Mouse (Mus musculus): ENCODE results near the gene Pax2. TPM values are rescaled to one million over a fixed set of nuclear protein-coding genes. Genes with fewer than 3 reads are reported as not detected.

The Pax2 gene
- polyA plus RNA-seq, 1 experiment from 2014 or later, result 0.33 TPM

DNA sequence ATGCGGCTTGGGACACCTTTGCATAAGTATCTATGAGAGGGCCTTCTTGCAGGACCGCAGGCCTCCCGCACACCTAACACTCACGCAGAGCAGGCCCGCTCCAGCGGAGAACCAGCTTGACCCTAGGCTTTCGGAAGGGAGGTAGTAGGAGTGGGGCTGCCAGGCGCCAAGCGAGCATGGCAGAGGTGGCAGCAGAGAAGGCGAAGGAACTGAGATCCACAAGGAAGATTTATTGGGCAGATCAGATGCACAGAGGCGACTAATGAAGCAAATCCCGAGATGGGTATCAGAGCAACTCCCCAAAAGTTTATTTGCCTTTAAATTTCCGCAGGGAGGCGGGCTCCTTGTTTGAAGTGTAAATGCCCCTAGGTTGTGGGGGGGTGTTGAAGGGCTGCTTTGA lies 2.5 kb upstream of the Pax2 start:
- H3K4me3 ChIP-seq (ENCODE audit: low read depth, low read length), result no peak overlapping the region
- H3K4me2 ChIP-seq (ENCODE audit: low read length), result no peak overlapping the region
- peaks cover 61% of the 10 kb centered on the region for H3K27me3 ChIP-seq (ENCODE audit: control insufficient read depth, insufficient read depth, low read depth, low read length)
- H3K9ac ChIP-seq (ENCODE audit: low read depth, low read length), result no peak overlapping the region
- WGBS, result 3% methylated on average over 14 of the region's 14 CpGs
- no peak for ATAC-seq
- H3K4me1 ChIP-seq (ENCODE audit: control insufficient read depth, insufficient read depth, low read length), result peaks cover 7% of the 10 kb centered on the region
- H3K9me3 ChIP-seq (replicated peaks; ENCODE audit: control insufficient read depth, low read length, poor library complexity, severe bottlenecking), result no peaks in the 10 kb centered on the region
- no peaks in the 10 kb centered on the region for H3K36me3 ChIP-seq (ENCODE audit: control insufficient read depth, insufficient read depth, low read length)
- H3K27ac ChIP-seq (ENCODE audit: low read length), result no peak overlapping the region

DNA sequence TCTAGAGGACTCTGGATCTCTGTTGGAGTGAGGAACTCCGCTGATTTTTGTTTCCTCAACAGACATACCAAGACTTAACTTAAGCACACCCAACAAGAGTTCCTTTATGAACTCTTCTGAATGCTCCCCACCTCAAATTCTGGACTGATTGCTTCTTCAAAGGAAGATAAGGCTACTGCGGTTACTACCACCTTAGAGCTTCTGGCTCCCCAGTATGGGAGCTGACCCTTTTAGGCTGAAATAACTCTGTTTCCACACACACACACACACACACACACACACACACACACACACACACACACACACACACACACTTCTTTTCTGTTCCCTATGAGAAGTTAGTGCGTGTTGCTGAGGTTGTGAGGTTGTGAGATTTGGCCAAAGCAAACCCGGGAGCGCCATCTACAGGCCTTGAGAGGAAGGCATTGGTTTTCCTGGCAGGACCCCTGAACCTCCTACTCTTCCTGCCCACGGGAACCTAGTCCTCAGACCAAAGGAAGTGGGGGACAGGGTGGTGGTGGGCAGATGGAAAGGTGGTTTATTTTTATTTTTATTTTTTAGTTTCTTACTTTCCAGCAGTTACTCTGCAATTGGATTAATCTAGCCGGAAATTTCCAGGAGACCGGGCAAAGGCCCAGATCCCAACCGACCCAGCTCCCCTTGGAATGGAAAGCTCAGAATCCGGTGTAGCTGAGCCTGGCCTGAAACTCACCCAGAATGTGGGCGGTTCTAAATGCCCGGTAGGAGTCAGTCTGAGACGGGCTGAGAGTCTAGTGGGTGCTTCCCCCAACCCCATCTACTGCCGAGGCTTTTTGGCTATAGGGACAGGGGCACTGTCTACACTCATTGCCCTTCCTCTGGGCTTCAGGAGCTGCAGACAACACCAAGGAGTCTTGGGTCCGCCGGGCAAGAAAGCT lies 1.1 kb upstream of the Pax2 start:
- Histone ChIP-seq H3K9ac (ENCODE audit: low read depth, low read length) (no peak overlapping the region), H3K36me3 (ENCODE audit: control insufficient read depth, insufficient read depth, low read length) (no peaks in the 10 kb centered on the region), H3K4me3 (ENCODE audit: low read depth, low read length) (no peak overlapping the region), H3K4me2 (ENCODE audit: low read length) (no peak overlapping the region), H3K9me3 (replicated peaks; ENCODE audit: control insufficient read depth, low read length, poor library complexity, severe bottlenecking) (no peaks in the 10 kb centered on the region), H3K4me1 (ENCODE audit: control insufficient read depth, insufficient read depth, low read length) (peaks cover 9% of the 10 kb centered on the region), H3K27me3 (ENCODE audit: control insufficient read depth, insufficient read depth, low read depth, low read length) (peaks cover 51% of the 10 kb centered on the region), H3K27ac (ENCODE audit: low read length) (no peak overlapping the region)
- ATAC-seq, result no peak
- WGBS, result 2% methylated on average over 16 of the region's 16 CpGs

DNA sequence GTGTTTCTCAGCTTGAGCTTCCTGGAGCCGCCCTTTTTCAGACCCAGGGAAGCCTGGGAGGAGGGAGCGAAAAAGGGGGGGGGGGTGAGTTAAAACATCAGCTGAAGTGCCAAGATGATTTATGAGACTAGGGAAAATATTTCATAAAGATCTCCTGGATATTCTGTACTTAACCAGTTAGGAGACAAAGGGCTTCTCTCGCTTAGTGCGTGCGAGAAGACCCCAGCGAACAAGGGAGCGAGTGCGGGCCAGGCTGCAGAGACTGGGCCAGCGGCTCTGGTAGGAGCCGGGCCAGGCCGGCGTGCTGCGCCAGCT lies 510 bp upstream of the Pax2 start:
- no peak for ATAC-seq
- H3K4me2 ChIP-seq (ENCODE audit: low read length), result peak overlapping the region; percentile 42; the same call in 1 of the 2 replicates
- peaks cover 51% of the 10 kb centered on the region for H3K27me3 ChIP-seq (ENCODE audit: control insufficient read depth, insufficient read depth, low read depth, low read length)
- no peak overlapping the region for H3K27ac ChIP-seq (ENCODE audit: low read length)
- no peak overlapping the region for H3K4me3 ChIP-seq (ENCODE audit: low read depth, low read length)
- H3K9me3 ChIP-seq (replicated peaks; ENCODE audit: control insufficient read depth, low read length, poor library complexity, severe bottlenecking), result no peaks in the 10 kb centered on the region
- WGBS, result 1% methylated on average over 13 of the region's 13 CpGs
- peaks cover 9% of the 10 kb centered on the region for H3K4me1 ChIP-seq (ENCODE audit: control insufficient read depth, insufficient read depth, low read length)
- no peaks in the 10 kb centered on the region for H3K36me3 ChIP-seq (ENCODE audit: control insufficient read depth, insufficient read depth, low read length)
- no peak overlapping the region for H3K9ac ChIP-seq (ENCODE audit: low read depth, low read length)

DNA sequence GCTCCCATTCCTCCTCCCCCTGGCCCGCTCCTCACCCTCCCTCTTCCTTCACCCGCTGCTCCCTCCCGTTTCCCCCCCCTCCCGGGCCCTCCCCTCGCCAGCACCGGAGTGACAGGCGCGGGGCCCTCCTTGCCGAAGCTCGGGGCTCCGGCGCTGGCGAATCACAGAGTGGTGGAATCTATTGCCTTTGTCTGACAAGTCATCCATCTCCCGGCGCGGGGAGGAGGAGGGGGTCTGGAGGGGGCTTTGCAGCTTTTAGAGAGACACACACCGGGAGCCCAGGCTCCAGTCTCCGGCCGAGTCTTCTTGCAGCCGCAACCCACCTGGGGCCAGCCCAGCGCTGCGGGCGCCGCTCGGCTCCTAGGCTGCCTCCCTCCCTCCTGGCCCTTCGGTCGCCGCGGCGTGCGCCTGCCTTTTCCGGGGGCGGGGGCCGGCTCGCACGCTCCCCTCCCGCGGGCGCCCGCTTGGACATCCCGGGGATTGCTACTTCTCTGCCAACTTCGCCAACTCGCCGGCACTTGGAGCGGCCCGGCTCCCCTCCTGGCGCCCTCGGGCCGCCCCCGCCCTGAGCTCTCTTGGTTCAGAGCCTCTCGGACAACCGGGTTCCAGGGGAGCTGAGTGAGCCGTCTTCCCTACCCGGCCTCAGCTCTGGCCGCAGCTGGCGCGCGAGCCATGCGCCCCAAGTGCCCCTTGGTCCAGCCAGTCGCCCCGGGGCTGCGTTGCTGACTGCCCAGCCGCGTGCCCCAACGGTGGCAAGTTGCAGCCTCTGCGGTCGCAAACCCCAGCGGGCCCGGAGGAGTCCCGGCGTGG lies 781 bp downstream of the Pax2 start:
- H3K4me3 ChIP-seq (ENCODE audit: low read depth, low read length), result peak overlapping the region; percentile 17
- ATAC-seq, result no peak
- no peaks in the 10 kb centered on the region for H3K36me3 ChIP-seq (ENCODE audit: control insufficient read depth, insufficient read depth, low read length)
- no peak overlapping the region for H3K27ac ChIP-seq (ENCODE audit: low read length)
- H3K4me1 ChIP-seq (ENCODE audit: control insufficient read depth, insufficient read depth, low read length), result peaks cover 9% of the 10 kb centered on the region
- H3K4me2 ChIP-seq (ENCODE audit: low read length), result peak overlapping the region; percentile 42
- H3K9ac ChIP-seq (ENCODE audit: low read depth, low read length), result no peak overlapping the region
- peaks cover 53% of the 10 kb centered on the region for H3K27me3 ChIP-seq (ENCODE audit: control insufficient read depth, insufficient read depth, low read depth, low read length)
- no peaks in the 10 kb centered on the region for H3K9me3 ChIP-seq (replicated peaks; ENCODE audit: control insufficient read depth, low read length, poor library complexity, severe bottlenecking)
- WGBS, result under 1% methylated on average over 65 of the region's 71 CpGs

DNA sequence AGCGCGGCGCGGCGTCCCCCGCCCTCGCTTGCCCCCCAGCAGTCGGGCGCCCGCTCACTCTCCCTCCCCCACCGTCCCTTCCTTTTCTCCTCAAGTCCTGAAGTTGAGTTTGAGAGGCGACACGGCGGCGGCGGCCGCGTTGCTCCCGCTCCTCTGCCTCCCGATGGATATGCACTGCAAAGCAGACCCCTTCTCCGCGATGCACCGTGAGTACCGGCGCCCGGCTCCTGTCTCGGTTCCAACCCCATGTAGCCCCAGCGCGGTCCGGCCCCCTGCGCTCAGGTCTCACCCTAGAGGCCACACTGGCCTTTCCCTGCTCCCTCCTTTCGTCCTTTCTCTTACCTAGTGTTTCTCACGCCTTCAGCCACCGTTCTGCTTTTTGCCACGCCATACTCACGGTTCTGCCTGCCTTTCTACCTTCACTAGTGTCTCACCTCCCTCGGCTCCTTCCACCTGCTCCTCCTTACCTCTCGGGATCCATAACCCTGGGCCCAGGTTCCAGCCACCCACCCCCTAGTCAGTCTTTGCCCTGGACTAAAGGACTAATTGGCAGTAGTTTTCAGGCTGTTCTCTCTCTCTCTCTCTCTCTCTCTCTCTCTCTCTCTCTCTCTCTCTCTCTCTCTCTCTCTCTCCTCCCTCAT lies 1.5 kb downstream of the Pax2 start:
- no peak for ATAC-seq
- Histone ChIP-seq H3K36me3 (ENCODE audit: control insufficient read depth, insufficient read depth, low read length) (no peaks in the 10 kb centered on the region), H3K27ac (ENCODE audit: low read length) (no peak overlapping the region), H3K9ac (ENCODE audit: low read depth, low read length) (no peak overlapping the region), H3K4me1 (ENCODE audit: control insufficient read depth, insufficient read depth, low read length) (peaks cover 9% of the 10 kb centered on the region), H3K4me2 (ENCODE audit: low read length) (peak overlapping the region; percentile 42), H3K27me3 (ENCODE audit: control insufficient read depth, insufficient read depth, low read depth, low read length) (peaks cover 53% of the 10 kb centered on the region), H3K9me3 (replicated peaks; ENCODE audit: control insufficient read depth, low read length, poor library complexity, severe bottlenecking) (no peaks in the 10 kb centered on the region), H3K4me3 (ENCODE audit: low read depth, low read length) (peak overlapping the region; percentile 17; the same call in 1 of the 2 replicates)
- under 1% methylated on average over 35 of the region's 38 CpGs for WGBS

DNA sequence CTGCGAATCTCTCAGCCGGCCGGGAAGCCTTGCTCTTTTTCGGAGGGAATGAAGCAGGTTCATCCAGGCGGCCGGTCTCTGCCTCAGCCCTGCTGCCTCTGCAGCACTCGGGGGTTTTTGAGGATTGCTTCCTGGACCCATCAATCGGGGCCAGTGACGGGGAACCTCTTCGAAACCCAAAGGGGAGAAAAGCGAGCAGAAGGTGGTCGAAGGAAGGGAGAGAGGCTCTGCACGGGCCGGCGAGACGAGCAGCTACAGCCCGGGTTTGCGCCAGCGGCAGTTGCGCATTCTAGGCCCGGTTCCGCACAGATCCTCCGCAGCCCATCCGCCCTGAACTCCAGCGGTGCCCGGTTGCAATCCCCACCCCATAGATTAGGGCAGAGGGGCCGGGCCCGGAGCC lies 3.0 kb downstream of the Pax2 start:
- H3K4me2 ChIP-seq (ENCODE audit: low read length), result 0 out of 2 replicates have a peak overlapping the region, but pooled peaks have one; percentile 0
- WGBS, result under 1% methylated on average over 28 of the region's 28 CpGs

DNA sequence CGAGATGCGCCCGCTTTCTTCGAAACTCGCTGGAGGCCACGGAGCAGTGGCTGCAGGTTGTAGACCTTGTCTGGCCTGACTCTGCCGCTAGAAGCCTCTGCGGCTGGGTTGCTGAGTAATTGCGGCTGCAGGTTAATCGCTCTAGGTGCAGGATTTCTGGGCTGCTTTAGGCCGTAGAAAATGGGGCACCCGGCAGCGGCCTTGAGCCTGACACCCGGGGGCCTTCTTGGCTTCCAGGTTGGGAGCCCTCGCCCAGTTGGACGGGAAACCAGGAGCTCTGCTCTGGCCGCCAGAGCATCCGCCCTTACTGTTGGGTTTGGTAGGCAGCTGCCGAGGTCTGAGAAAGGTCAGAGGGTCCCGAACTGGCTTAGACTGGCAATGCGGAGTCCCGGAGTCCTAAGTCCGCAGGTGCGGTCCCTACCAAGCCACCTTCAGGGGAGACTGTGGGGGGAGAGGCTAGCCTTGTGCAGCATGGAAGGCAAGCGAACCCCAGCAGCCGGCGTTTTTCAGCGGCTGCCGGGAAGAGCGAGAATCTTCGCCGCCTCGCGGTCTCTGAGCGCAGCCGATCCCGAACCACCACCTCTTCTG lies 3.8 kb downstream of the Pax2 start:
- Histone ChIP-seq H3K36me3 (ENCODE audit: control insufficient read depth, insufficient read depth, low read length) (no peaks in the 10 kb centered on the region), H3K27me3 (ENCODE audit: control insufficient read depth, insufficient read depth, low read depth, low read length) (peaks cover 57% of the 10 kb centered on the region), H3K9me3 (replicated peaks; ENCODE audit: control insufficient read depth, low read length, poor library complexity, severe bottlenecking) (no peaks in the 10 kb centered on the region), H3K9ac (ENCODE audit: low read depth, low read length) (no peak overlapping the region), H3K4me3 (ENCODE audit: low read depth, low read length) (no peak overlapping the region), H3K4me2 (ENCODE audit: low read length) (no peak overlapping the region), H3K27ac (ENCODE audit: low read length) (no peak overlapping the region), H3K4me1 (ENCODE audit: control insufficient read depth, insufficient read depth, low read length) (peaks cover 9% of the 10 kb centered on the region)
- ATAC-seq, result no peak
- 2% methylated on average over 37 of the region's 37 CpGs for WGBS

More for the DNA sequence above, 3.0 kb downstream of the Pax2 start:
- Histone ChIP-seq H3K9ac (ENCODE audit: low read depth, low read length) (no peak overlapping the region), H3K27me3 (ENCODE audit: control insufficient read depth, insufficient read depth, low read depth, low read length) (peaks cover 57% of the 10 kb centered on the region), H3K4me3 (ENCODE audit: low read depth, low read length) (no peak overlapping the region), H3K36me3 (ENCODE audit: control insufficient read depth, insufficient read depth, low read length) (no peaks in the 10 kb centered on the region), H3K27ac (ENCODE audit: low read length) (no peak overlapping the region), H3K9me3 (replicated peaks; ENCODE audit: control insufficient read depth, low read length, poor library complexity, severe bottlenecking) (no peaks in the 10 kb centered on the region), H3K4me1 (ENCODE audit: control insufficient read depth, insufficient read depth, low read length) (peaks cover 9% of the 10 kb centered on the region)
- no peak for ATAC-seq

DNA sequence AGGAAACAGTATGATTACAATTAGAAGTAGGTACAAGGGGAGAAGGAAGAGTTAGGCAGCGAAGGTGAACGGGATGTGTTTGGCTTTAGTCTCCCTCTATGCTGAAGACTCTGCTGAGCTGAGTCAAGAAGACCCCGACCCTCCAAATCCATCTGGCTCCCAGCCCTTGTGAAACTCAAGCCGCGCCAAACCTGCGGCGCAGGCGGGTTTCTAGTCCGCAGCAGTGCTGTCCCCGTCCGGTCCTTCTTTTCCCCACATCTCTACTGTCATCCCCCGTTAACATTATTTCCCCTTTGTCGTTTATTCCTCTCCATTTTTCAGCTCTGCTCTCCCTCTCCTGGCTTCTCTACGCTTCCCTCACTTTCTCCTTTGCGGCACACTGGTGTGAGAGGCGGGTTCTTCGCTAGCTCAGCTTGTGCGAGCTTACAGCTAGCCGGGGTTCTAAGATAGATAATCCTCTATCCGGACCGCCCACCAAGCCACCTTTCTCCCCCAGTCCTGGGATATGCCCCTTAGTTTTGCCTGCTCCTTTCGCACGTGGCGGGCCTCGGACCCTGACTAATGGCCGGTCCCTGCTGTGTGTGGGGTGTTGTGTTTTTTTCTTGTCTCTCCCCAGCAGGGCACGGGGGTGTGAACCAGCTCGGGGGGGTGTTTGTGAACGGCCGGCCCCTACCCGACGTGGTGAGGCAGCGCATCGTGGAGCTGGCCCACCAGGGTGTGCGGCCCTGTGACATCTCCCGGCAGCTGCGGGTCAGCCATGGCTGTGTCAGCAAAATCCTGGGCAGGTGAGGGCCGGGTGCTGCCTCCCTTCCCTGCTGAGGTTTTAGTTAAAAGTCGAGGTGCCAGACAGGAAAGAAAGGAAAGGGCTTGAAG lies 4.7 kb downstream of the Pax2 start:
- WGBS, result 2% methylated on average over 39 of the region's 39 CpGs
- H3K27me3 ChIP-seq (ENCODE audit: control insufficient read depth, insufficient read depth, low read depth, low read length), result peaks cover 54% of the 10 kb centered on the region
- H3K27ac ChIP-seq (ENCODE audit: low read length), result no peak overlapping the region
- ATAC-seq, result no peak
- no peaks in the 10 kb centered on the region for H3K36me3 ChIP-seq (ENCODE audit: control insufficient read depth, insufficient read depth, low read length)
- peaks cover 9% of the 10 kb centered on the region for H3K4me1 ChIP-seq (ENCODE audit: control insufficient read depth, insufficient read depth, low read length)
- H3K9ac ChIP-seq (ENCODE audit: low read depth, low read length), result no peak overlapping the region
- no peak overlapping the region for H3K4me3 ChIP-seq (ENCODE audit: low read depth, low read length)
- no peaks in the 10 kb centered on the region for H3K9me3 ChIP-seq (replicated peaks; ENCODE audit: control insufficient read depth, low read length, poor library complexity, severe bottlenecking)
- H3K4me2 ChIP-seq (ENCODE audit: low read length), result no peak overlapping the region
